Mouse (Mus musculus): ENCODE results near the gene Rin3.

Rin3 gene

DNA sequence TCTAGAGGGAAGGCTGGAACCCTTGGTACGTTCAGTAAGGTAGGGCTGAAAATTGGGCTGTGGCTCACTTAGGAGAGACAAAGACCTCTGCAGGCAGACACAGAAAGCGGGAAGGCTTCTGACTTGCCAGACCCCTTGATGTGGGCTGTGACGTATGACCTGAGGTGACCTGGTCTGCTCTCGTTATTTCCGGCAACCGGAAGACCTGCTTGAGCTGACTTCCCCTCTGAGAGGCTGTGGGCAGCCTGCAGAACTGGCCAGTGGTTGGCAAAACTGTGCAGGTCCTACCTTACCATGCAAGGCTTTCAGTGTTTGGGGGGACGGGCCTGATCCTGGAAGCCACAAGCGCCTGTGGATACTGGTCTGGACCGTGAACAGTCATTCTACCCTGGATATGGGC, 19.5 kb downstream of the Rin3 start:
- peak; percentile 31 to 58 for DNase-seq (ENCODE audit: inconsistent age in 2 of 2, low spot score in 1 of 2)

GRCm38 (mm10) chr12:102302831-102303351, 20.0 kb downstream of the Rin3 start:
- DNase-seq (ENCODE audit: inconsistent age in 2 of 2, low spot score in 1 of 2): no peak

DNA sequence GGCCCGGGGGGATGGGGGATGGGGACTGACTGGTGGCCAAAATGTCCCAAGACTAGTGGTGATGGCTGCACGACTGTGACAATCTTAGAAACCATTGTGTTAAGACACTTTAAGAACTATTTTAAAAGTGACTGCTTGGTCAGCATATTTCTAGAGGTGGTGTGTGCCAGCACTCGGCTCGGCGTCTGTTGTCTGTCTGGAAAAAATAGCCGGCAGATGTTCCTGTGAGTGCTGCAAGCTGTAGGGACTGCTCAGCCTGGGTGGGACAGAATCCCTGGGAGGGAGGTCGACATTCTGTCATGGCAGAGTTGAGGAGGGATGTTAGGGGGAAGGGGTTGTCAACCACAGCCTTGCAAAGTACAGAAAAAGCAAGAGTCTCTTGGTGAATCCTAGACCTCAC, 21.0 kb downstream of the Rin3 start:
- no peak for DNase-seq (ENCODE audit: inconsistent age in 2 of 2, low spot score in 1 of 2)

- DNase-seq (ENCODE audit: inconsistent age in 2 of 2, low spot score in 1 of 2): no peak
Measured at GRCm38 (mm10) chr12:102305069-102305836, 22.4 kb downstream of the Rin3 start.

- DNase-seq (ENCODE audit: inconsistent age in 2 of 2, low spot score in 1 of 2): peak; percentile 47 to 74
Measured at GRCm38 (mm10) chr12:102308001-102308456, 25.2 kb downstream of the Rin3 start.

GRCm38 (mm10) chr12:102308457-102309011, 25.7 kb downstream of the Rin3 start:
- peak; percentile 61 to 82 for DNase-seq (ENCODE audit: inconsistent age in 2 of 2, low spot score in 1 of 2)

GRCm38 (mm10) chr12:102309099-102309799, 26.4 kb downstream of the Rin3 start:
- DNase-seq (ENCODE audit: inconsistent age in 2 of 2, low spot score in 1 of 2): no peak

DNA sequence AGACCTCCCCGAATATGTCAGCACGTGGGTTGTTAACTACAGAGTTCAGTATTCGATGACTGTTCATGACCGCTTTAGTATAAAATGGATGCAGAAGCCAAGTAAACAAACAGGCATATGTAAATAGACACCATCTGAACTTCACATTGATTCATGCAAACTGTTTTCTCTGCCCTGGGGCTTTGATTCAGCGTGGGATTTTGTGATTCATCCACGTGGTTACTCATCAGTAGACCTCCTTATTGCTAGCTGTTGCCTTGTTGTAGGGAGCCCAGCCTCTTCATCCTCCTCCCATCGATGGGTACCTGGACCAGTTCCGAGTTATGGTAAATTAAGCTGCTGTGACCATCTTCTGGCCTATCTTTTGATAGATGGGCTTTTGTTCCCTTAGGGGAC, 26.9 kb downstream of the Rin3 start:
- no peak for DNase-seq (ENCODE audit: inconsistent age in 2 of 2, low spot score in 1 of 2)

DNA sequence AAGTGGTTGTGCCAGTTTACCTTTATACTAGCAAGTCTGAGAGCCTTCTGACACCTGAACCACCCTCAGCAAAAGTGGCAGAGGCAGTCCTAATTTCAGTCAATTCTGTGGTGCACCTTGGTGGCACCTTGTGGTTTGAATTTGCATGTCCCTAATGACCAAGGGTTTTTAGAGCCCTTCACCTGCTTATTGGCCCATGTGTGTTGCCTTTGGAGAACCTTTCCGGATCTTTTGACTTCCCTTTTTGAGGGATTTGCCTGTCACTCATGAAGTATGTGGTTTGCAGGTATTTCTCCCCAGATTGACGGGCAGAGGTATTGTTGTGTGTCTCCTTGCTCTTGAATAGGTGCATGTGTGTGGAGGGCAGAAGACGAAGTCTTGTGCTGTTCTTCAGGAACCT, 27.4 kb downstream of the Rin3 start:
- no peak for DNase-seq (ENCODE audit: inconsistent age in 2 of 2, low spot score in 1 of 2)

- DNase-seq (ENCODE audit: inconsistent age in 2 of 2, low spot score in 1 of 2): peak in 1 of 2 experiments; percentile 39
Measured at GRCm38 (mm10) chr12:102311454-102311853, 28.6 kb downstream of the Rin3 start.

- peak; percentile 56 to 65 for DNase-seq (ENCODE audit: inconsistent age in 2 of 2, low spot score in 1 of 2)
Measured at GRCm38 (mm10) chr12:102319150-102319549, 36.3 kb downstream of the Rin3 start.

- peak; percentile 42 to 56 for DNase-seq (ENCODE audit: inconsistent age in 2 of 2, low spot score in 1 of 2)
Measured at GRCm38 (mm10) chr12:102319899-102320298, 37.1 kb downstream of the Rin3 start.

DNA sequence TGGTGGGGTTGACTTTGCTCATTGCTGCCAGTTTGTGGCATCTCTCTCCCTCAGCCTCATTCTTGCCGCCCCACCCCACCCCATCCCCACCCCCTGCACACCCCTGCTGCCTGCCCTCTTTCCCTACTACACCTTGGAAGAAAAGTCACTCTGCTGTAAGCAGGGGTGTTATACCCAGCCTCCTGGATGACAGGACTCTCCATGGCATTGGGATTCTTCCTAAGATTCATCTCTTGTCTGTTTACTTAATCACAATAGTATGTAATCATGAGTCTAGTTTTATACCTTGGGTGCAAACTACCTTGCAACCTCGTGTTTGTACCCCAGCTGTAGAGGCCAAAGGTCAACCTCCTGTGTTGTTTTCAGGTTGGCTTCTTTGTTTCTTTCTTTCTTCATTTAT, 37.5 kb downstream of the Rin3 start:
- DNase-seq (ENCODE audit: inconsistent age in 2 of 2, low spot score in 1 of 2): no peak

DNA sequence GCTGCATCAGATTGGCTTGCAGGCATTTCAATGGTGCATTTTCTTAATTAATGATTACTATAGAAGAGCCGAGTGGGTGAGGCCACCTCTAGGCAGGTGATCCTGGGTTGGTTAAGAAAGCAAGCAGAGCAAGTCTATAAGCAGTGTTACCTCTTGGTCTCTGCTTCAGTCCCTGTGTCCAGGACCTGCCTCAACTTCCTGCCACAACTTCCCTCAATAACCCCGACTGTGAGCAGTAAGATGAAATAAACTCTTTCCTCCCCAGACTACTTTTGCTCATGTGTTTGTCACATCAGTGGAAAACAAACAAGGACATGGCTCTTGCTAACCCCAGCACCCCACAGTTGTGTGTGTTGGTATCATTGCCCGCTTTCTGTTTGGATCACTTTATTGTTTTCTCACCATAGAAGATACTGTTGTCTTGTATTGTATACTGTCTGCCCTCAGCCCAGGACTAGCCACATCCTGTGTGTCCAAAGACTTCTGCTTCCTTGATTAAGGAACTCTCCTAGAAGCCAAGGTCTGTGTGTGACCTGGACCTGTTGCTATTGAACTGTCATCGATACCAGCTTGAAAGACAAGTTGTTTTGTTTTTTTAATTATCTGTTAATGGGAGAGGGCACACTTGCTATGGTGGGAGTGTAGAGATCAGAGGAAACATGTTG, 38.3 kb downstream of the Rin3 start:
- DNase-seq (ENCODE audit: inconsistent age in 2 of 2, low spot score in 1 of 2): no peak

DNA sequence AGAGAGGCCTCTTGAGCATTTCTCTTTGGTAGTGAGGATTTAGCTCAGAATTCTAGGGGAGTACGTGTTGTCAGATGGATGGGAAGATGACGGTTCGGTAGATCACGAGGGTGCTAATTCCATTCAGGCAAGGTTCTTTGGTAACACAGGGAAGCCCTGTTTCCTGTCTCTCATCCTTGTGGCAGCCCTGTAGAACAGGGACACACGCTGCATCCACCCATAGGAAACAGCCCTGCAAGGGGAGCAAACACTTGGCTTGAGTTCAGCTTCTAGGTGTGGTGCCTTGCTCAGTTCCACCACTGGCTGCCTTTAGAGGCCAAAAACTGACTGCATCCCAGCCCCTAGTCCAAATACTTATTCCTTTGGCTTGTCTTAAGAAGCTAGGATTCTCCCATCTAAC, 39.0 kb downstream of the Rin3 start:
- peak in 1 of 2 experiments; percentile 23 for DNase-seq (ENCODE audit: inconsistent age in 2 of 2, low spot score in 1 of 2)

- no peak for DNase-seq (ENCODE audit: inconsistent age in 2 of 2, low spot score in 1 of 2)
Measured at GRCm38 (mm10) chr12:102323392-102323791, 40.5 kb downstream of the Rin3 start.

GRCm38 (mm10) chr12:102324156-102324885, 41.5 kb downstream of the Rin3 start:
- no peak for DNase-seq (ENCODE audit: inconsistent age in 2 of 2, low spot score in 1 of 2)

- DNase-seq (ENCODE audit: inconsistent age in 2 of 2, low spot score in 1 of 2): peak in 1 of 2 experiments; percentile 50
Measured at GRCm38 (mm10) chr12:102324886-102325220, 42.0 kb downstream of the Rin3 start.

DNA sequence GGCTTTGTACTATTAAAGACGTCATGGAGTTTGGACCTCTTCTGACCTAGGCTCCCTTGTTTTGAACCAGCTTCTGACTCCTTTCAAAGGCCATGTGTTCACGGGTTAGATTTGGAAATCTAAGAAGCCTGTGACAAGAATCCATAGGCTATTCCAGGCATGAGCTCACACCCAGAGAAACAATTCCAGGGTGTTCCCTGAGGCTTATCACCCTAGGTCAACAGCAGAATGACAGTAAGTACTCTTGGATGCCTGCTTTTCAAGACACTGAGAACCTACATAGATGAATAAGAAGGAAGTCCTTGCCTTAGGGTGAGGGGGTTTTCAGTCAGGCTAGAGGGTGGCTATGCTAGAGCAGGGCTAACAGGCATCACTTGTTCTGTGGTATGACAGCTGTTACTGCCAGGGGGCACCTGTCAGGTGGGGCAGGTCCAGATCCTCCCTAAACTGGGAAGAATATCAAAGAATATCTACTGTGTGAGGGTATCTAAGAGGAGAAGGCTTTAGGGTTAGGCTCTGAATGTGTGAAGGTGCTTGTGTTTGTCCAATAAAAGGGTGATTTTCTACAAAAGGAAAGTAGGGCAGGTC, 44.0 kb downstream of the Rin3 start:
- no peak for DNase-seq (ENCODE audit: inconsistent age in 2 of 2, low spot score in 1 of 2)

DNA sequence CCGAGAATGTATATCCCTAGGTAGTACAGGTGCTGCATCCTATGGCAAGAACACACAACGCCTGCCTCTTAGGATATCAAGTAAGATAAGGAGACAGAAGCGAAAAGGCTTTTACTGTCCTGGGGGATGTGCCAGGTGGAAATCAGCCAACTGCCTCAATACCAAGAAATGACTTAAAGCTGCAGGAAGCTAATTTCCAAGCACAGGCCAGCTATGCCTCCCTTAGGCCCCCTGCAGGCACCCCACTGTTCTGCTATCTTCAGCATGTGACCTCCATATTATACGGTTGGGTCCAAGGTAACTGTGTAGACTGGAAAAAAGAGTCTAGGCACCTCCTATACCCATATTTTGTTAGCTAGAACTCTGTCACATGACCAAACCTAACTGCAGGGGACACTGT, 44.7 kb downstream of the Rin3 start:
- DNase-seq (ENCODE audit: inconsistent age in 2 of 2, low spot score in 1 of 2): peak in 1 of 2 experiments; percentile 54
